Mouse (Mus musculus): ENCODE results near the gene Fau.
A peak's percentile ranks its signal among the peaks of the same experiment; 100 is the strongest.

DNA sequence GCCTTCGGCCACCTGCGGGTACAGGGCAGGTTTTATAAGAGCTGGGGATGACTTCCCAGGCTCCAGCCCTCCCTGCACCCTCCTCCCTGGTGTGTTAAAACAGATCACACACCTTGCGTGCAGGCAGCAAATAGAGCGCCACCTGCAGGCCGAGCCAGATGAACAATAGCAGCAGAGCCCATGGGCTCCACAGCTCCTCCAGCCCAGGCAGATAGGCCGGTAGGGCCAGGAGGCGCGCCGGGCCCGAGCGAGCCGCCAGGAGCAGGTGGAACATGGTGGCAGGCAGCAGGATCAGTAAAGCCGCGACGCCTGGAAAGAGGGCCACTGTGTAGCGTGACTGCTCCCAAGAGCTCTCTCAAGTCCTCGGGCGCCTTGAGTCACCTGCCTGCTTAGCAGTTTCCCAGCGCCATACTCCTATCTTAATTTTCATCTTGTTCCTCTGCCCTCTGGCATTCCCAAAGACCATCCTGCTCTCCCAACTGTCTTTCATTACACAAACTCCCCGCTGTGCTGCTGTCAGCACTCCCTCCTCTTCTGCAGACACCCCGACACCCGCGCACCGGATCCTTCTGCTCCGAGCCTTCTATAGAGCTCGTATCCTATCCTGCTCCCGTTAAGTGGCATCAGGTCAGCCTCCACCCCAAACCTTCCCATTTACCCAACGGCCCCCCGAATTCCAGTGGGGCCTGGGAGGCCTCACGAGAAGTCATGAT, 9.5 kb downstream of the Fau start:
- TF ChIP-seq CTCF (conservative IDR thresholded peaks at IDR 0.05; ENCODE audit: low read length), result peak; percentile 78
- no peak for TF ChIP-seq POU5F1 (IDR thresholded peaks at IDR 0.05; ENCODE audit: borderline replicate concordance, low read length)
- no peak for TF ChIP-seq NANOG (IDR thresholded peaks at IDR 0.05; ENCODE audit: borderline replicate concordance, low read length)

All from E14TG2a.4 (cell line).